Mouse (Mus musculus) heart, embryonic 14.5 days (tissue): ENCODE results near the gene Kctd6. TPM values are rescaled to one million over a fixed set of nuclear protein-coding genes. Genes with fewer than 3 reads are reported as not detected.
"Not testable (repeated sequence)": the region's sequence is repeated elsewhere in the genome, so short reads cannot be mapped to it uniquely, and the experiment has no call there.

ENCODE experiments used
- ATAC-seq: fragments of 200-750 bp; cut with Nextera tagmentation; 2 replicates; pipeline ENCODE4 v1.8.0; 2017; ENCODE audit warnings: low read depth, moderate TSS enrichment; ENCODE audit not compliant: insufficient number of reproducible peaks, insufficient read depth, low FRiP score
- H3K27ac ChIP-seq, 2 experiments: fragments of 200-500 bp in 1 of 2; fragments of 300-500 bp in 1 of 2; sonication (generic) in 1 of 2; replicated peaks in 1 of 2; 2 replicates each; pipeline ENCODE4 v1.5.1; 2012 to 2014; ENCODE audit warnings: low read depth in 2 of 2, low read length in 2 of 2, control low read depth in 1 of 2, mild to moderate bottlenecking in 1 of 2, mixed read lengths in 1 of 2; ENCODE audit not compliant: control insufficient read depth in 1 of 2, insufficient read depth in 1 of 2
- H3K27me3 ChIP-seq: fragments of 300-500 bp; sonication (generic); 2 replicates; pipeline ENCODE4 v1.6.1; 2014; ENCODE audit warnings: mild to moderate bottlenecking, low read length, control low read depth; ENCODE audit not compliant: control insufficient read depth, insufficient read depth
- H3K36me3 ChIP-seq: fragments of 300-500 bp; sonication (generic); 2 replicates; pipeline ENCODE4 v1.6.1; 2014; ENCODE audit warnings: mild to moderate bottlenecking, control low read depth, low read length, mixed read lengths; ENCODE audit not compliant: control insufficient read depth, insufficient read depth
- H3K4me1 ChIP-seq, 2 experiments: fragments of 200-500 bp in 1 of 2; fragments of 300-500 bp in 1 of 2; sonication (generic) in 1 of 2; 2 replicates each; pipeline ENCODE4 v1.6.1; 2012 to 2014; ENCODE audit warnings: low read length in 2 of 2, control low read depth in 1 of 2, mixed read lengths in 1 of 2; ENCODE audit not compliant: control insufficient read depth in 2 of 2, insufficient read depth in 2 of 2
- H3K4me2 ChIP-seq: fragments of 300-500 bp; sonication (generic); 2 replicates; pipeline ENCODE4 v1.6.1; 2014; ENCODE audit warnings: mild to moderate bottlenecking, low read length
- H3K4me3 ChIP-seq, 2 experiments: fragments of 200-500 bp in 1 of 2; fragments of 300-500 bp in 1 of 2; sonication (generic) in 1 of 2; 2 replicates each; pipeline ENCODE4 v1.5.1; 2012 to 2014; ENCODE audit warnings: low read length in 2 of 2, mild to moderate bottlenecking in 2 of 2, control low read depth in 1 of 2, low read depth in 1 of 2, moderate library complexity in 1 of 2; ENCODE audit not compliant: control insufficient read depth in 1 of 2, insufficient read depth in 1 of 2
- H3K9ac ChIP-seq: fragments of 300-500 bp; sonication (generic); 2 replicates; pipeline ENCODE4 v1.6.1; 2014; ENCODE audit warnings: mild to moderate bottlenecking, low read length
- H3K9me3 ChIP-seq: fragments of 300-500 bp; sonication (generic); 2 replicates; pipeline ENCODE4 v1.6.1; 2016; ENCODE audit warnings: low read length, control low read depth; ENCODE audit not compliant: control insufficient read depth
- WGBS: fragments of 180-500 bp; shearing (Covaris S2); extraction: QIAGEN DNeasy Blood & Tissue Kit; methylation state at CpG from one replicate; pipeline ENCODE4 v1.1.7; 2014; 5-methylcytosine and 5-hydroxymethylcytosine counted together
- polyA plus RNA-seq: library from polyadenylated mRNA; unstranded; fragments of >200 nt; fragmentation: Nextera tagmentation; extraction: Ambion mirVana; gene quantifications from 2 replicates; pipeline ENCODE4 v1.2.1, GENCODE M21; 2014

Gene Kctd6
- polyA plus RNA-seq, result 14.3 and 14.8 TPM in 2 replicates

DNA sequence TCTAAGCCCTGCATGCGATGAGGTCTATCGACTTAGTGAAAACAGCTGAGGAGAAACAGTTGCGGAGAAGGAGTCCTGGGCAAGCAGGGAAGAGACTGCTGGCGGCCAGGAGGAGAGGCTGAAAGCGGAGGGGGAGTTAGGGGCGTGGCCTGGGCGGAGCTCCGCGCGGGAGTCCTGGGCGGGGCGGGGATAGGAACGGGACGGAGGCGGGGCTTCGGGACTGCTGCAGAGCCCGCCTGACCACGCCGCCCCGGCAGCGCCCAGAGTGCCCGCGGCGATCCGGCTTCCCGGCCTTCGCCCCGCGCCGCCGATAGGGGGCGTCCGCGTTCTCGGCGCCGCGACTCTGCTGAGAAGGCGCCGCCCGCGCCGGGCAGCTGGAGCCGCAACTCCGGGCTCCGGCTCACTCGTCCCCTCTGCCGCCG lies at the start of gene Kctd6:
Gene Kctd6, plus strand, starts transcription at position 338 of the 422 bp plus-strand sequence.
- Histone ChIP-seq H3K9ac (peak within 1 kb of the TSS; percentile 94), H3K9me3 (no peaks in the 10 kb centered on the region), H3K27ac (peak within 1 kb of the TSS; percentile 76 to 94), H3K4me1 (peaks cover 7 to 22% of the 10 kb centered on the region in 2 experiments; a peak in 3 of 4 replicates), H3K27me3 (no peaks in the 10 kb centered on the region), H3K36me3 (no peaks in the 10 kb centered on the region), H3K4me2 (peak within 1 kb of the TSS; percentile 86), H3K4me3 (peak within 1 kb of the TSS; percentile 73 to 93)
- 1% methylated on average over 30 of the region's 49 CpGs for WGBS
- ATAC-seq, result peak; percentile 98

DNA sequence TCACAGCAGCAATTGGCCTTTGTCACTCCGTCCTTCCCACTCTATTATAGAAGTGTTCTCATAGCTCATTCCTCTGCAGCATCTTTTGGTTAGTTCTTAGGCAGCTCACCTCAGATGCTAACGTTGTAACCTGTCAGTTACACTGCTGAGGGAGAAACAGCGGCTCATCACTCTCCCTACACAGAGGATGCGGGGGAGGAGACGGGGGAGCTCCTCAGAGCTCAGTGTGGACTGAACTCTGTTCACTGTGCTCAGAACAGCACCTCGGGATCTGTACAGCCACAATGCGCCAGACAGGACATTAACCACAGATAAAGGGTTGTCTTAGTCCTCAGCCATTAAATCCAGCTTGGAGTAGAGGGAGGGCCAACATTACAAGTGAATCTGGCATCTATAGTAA lies 49.5 kb upstream of the Kctd6 start:
- 71% methylated on average over 7 of the region's 7 CpGs for WGBS
- no peak overlapping the region for H3K4me2 ChIP-seq
- no peak overlapping the region for H3K9ac ChIP-seq
- ATAC-seq, result no peak
- peaks cover 94% of the 10 kb centered on the region for H3K36me3 ChIP-seq
- no peaks in the 10 kb centered on the region for H3K4me1 ChIP-seq
- no peaks in the 10 kb centered on the region for H3K9me3 ChIP-seq
- H3K27me3 ChIP-seq, result no peaks in the 10 kb centered on the region
- no peak overlapping the region for H3K4me3 ChIP-seq
- H3K27ac ChIP-seq, result no peak overlapping the region

DNA sequence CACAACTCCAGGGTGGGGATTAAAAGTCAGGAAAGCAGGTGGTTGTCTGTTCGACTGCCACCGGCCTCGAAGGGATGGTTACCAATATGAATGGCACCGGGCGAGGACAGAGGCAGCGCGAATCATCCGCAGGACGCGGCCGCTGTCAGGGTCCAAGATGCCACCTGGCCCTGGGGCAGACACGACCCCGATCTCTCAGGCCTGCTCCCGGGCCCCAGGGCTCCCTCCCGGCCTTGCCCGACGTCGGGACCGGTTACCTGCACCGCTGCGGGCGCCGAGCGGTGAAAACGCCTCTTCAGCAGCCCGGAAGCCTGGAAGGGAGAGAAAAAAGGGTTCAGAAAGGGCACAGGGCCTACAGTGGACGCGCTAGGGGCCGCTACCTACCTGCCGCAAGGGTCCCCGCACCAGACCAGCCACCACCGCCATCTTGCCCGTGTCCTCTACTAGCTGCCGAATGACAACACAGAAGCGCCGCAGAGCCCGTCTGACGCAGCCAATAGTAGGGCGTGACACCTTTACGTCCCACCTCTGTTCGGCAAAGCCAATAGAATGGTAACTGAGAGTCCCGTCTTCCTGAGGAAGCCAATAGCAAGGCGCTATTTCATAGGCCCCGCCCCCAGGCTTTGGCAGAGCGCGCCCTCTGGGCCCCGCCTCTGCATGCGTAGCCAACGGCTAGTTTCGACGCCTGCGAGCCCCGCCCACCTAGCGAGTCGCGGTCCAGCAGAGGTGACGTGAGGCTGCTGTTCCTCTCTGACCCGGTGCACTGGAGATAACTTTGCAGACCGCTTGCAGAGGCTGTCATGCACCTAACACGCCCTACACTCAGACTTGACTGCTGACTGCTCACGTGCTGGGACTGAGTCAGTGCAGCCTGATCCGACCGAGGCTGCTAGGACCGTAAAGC lies 41.2 kb upstream of the Kctd6 start, which contains the start of gene Pdhb:
Gene Pdhb, minus strand, starts transcription at position 519 of the 904 bp plus-strand sequence.
- Histone ChIP-seq H3K36me3 (peaks cover 35% of the 10 kb centered on the region), H3K4me2 (peak within 1 kb of the TSS; percentile 76), H3K27ac (peak within 1 kb of the TSS; percentile 90 to 95), H3K4me3 (peak within 1 kb of the TSS; percentile 85 to 97), H3K27me3 (no peaks in the 10 kb centered on the region), H3K9me3 (no peaks in the 10 kb centered on the region), H3K9ac (peak within 1 kb of the TSS; percentile 99), H3K4me1 (peaks cover 3 to 7% of the 10 kb centered on the region in 2 experiments; a peak in 3 of 4 replicates)
- WGBS, result under 1% methylated on average over 64 of the region's 64 CpGs
- ATAC-seq, result peak; percentile 98

DNA sequence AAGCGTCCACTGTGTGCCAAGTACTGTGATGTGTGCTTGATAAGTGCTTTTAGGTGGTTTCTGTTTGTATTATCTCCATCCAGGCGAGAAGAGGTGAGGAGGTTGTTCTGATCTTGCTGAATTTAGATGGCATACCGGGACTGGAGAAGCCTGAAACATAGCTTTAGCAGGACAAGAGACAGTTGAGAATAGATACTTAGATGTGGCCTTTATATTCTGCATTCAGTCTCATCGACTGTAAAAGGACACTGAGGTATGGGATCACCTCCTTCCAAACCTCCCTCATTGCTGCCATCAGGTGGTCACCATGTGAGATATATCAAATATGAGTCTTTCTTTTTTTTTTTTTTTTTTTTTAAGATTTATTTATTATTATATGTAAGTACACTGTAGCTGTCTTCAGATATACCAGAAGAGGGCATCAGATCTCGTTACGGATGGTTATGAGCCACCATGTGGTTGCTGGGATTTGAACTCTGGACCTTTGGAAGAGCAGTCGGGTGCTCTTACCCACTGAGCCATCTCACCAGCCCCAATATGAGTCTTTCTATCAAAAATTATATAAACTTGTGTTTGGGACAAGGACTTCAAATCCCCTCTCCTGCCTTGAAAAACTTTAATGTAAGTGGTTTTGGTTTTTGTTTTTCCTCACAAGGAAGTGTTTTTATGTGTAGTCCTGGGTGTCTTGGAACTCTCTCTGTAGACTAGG lies 40.2 kb upstream of the Kctd6 start:
- H3K4me1 ChIP-seq, H3K27me3 ChIP-seq, H3K9me3 ChIP-seq, ATAC-seq: not testable (repeated sequence)
- H3K27ac ChIP-seq, result peak overlapping the region; percentile 90 to 92
- peak overlapping the region; percentile 76 for H3K4me2 ChIP-seq
- H3K36me3 ChIP-seq, result peaks cover 26% of the 10 kb centered on the region
- H3K4me3 ChIP-seq, result peak overlapping the region; percentile 48 to 97
- 22% methylated on average over 5 of the region's 7 CpGs for WGBS
- H3K9ac ChIP-seq, result peak overlapping the region; percentile 66

DNA sequence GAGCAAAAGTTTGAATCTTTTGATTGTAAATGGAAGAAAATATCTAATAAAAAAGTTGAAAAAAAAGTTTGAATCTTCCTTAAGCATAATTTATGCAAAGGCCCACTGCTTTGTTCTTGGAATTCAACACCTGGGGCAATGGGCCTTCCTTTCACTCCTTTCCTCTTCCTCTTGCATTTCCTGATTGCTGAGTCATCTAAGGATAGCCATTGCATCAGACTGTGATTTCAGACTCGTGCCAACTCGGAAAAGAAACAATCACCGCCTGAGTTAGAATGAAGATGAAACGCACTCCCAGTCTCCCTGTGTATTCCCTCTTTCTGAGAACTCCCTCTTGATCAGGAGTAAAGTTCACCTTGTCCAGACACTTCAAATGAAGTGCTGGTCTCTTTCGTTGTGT lies 39.3 kb upstream of the Kctd6 start:
- Histone ChIP-seq H3K4me3 (no peak overlapping the region), H3K9me3 (no peaks in the 10 kb centered on the region), H3K27me3 (no peaks in the 10 kb centered on the region), H3K4me2 (no peak overlapping the region), H3K9ac (no peak overlapping the region), H3K27ac (no peak overlapping the region), H3K4me1 (peaks cover 3 to 7% of the 10 kb centered on the region in 2 experiments; a peak in 3 of 4 replicates), H3K36me3 (peaks cover 16% of the 10 kb centered on the region)
- no peak for ATAC-seq
- 67% methylated on average over 5 of the region's 5 CpGs for WGBS

DNA sequence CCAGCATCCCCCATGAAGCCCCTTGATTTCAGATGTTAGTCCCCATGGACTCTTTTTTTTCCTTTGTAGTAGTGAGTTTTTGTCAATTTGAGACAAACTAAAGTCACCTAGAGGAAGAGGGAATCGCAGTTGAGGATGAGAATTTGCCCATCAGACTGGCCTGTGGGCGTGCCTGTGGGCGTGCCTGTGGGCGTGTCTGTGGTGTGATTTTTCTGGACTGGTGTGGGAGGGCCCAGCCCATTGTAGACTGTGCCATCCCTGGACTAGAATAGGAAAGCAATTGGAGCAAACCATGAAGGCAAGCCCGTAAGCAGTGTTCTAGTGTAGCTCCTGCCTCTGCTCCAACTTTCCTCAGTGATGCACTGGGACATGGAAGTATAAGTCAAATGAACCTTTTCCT lies 37.7 kb upstream of the Kctd6 start:
- Histone ChIP-seq H3K4me2 (no peak overlapping the region), H3K4me1 (peaks cover 3 to 7% of the 10 kb centered on the region in 2 experiments; a peak in 3 of 4 replicates), H3K27ac (no peak overlapping the region), H3K36me3 (peaks cover under 1% of the 10 kb centered on the region; the same call in 1 of the 2 replicates), H3K9me3 (no peaks in the 10 kb centered on the region), H3K9ac (no peak overlapping the region), H3K27me3 (no peaks in the 10 kb centered on the region), H3K4me3 (no peak overlapping the region)
- ATAC-seq, result no peak
- 64% methylated on average over 5 of the region's 5 CpGs for WGBS

DNA sequence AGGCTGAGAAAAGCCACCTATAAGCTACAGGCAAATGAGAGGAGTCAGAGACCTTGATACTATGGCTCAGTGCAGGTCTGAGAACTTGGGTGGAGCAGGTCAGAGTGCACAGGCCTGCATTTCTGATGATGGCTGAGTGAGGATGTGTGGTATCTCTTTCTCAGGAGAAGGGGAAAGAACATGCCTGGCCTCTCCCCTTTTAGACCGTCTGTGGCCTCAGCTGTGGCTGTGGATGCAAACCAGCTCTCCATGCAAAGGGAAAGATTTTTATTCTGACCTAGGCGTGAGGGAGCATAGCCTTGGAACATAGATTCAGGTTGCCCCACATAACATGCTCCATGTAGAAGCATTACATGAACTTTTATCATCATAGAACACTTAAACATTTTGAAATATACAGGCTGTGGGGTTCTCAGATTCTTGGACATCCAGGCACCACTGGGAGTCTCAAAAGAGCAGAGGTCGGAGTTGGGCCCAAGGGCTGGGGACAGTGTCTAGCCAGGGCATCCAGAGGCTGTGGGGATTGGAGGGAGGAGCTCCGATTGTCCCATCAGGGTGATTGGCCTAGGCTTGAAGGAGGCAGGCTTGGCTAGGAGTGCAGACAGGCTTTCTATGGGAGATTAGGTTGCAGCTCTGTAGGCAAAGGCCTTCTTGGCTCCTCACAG lies 33.4 kb upstream of the Kctd6 start:
- no peaks in the 10 kb centered on the region for H3K36me3 ChIP-seq
- H3K27me3 ChIP-seq, result no peaks in the 10 kb centered on the region
- H3K9ac ChIP-seq, result no peak overlapping the region
- H3K4me1 ChIP-seq, result no peaks in the 10 kb centered on the region
- no peak for ATAC-seq
- H3K9me3 ChIP-seq, result no peaks in the 10 kb centered on the region
- no peak overlapping the region for H3K4me3 ChIP-seq
- WGBS, result 56% methylated on average over 4 of the region's 4 CpGs
- no peak overlapping the region for H3K4me2 ChIP-seq
- no peak overlapping the region for H3K27ac ChIP-seq
